ENCODE assay signal across 8 mouse cellular contexts in genomic region chr6:115846640-115847411, GRCm38 (mm10). TPM values are rescaled to one million over a fixed set of nuclear protein-coding genes. Genes with fewer than 3 reads are reported as not detected.
DNase-seq lines count a peak whose midpoint lies in the region; ATAC-seq and TF ChIP-seq lines count a peak whose summit lies in the region.

No protein-coding gene starts in this region.

- H3K27ac ChIP-seq in midbrain, embryonic 14.5 days (replicated peaks; ENCODE audit: low read depth, low read length) = no peak overlapping the region
- no peak overlapping the region for H3K27ac ChIP-seq in midbrain, embryonic 15.5 days
- H3K27ac ChIP-seq in bone marrow macrophage, adult 2 months (ENCODE audit: insufficient read depth, low read depth, low read length) = peak overlapping the region; percentile 67
- 0 out of 2 replicates have a peak overlapping the region, but pooled peaks have one; percentile 3 for H3K27ac ChIP-seq in hindbrain, embryonic 15.5 days (replicated peaks)
- H3K27ac ChIP-seq in left cerebral cortex, adult 2 months = no peak overlapping the region; the same call in 1 of the 2 replicates

- no peak overlapping the region for H3K4me2 ChIP-seq in midbrain, embryonic 14.5 days (ENCODE audit: low read length)
- H3K4me2 ChIP-seq in midbrain, embryonic 15.5 days = no peak overlapping the region
- H3K4me2 ChIP-seq in hindbrain, embryonic 15.5 days = no peak overlapping the region

- no peak overlapping the region for H3K4me3 ChIP-seq in midbrain, embryonic 14.5 days (replicated peaks; ENCODE audit: low read depth, low read length)
- no peak overlapping the region for H3K4me3 ChIP-seq in midbrain, embryonic 15.5 days
- no peak overlapping the region for H3K4me3 ChIP-seq in bone marrow macrophage, adult 2 months (ENCODE audit: insufficient read depth, low read length)
- H3K4me3 ChIP-seq in hindbrain, embryonic 15.5 days = no peak overlapping the region
- no peak overlapping the region for H3K4me3 ChIP-seq in left cerebral cortex, adult 2 months

- DNase-seq in midbrain, embryonic 14.5 days = peak; percentile 68
- peak; percentile 54 to 62 for DNase-seq in left cerebral cortex, adult 2 months (ENCODE audit: extremely low spot score in 1 of 2, low spot score in 2 of 2)
- peak; percentile 50 for DNase-seq in telencephalon, adult 2 months (ENCODE audit: low read depth, low spot score)

- H3K36me3 ChIP-seq in midbrain, embryonic 14.5 days (ENCODE audit: control insufficient read depth, insufficient read depth, low read length) = peaks cover 28% of the 10 kb centered on the region; the same call in 1 of the 2 replicates
- peaks cover 5% of the 10 kb centered on the region; the same call in 1 of the 2 replicates for H3K36me3 ChIP-seq in midbrain, embryonic 15.5 days (replicated peaks)
- peaks cover 13% of the 10 kb centered on the region for H3K36me3 ChIP-seq in hindbrain, embryonic 15.5 days

- intact Hi-C loops in left cerebral cortex, adult 2 months (cut with DNase I) = no loop called here

- H3K27me3 ChIP-seq in midbrain, embryonic 14.5 days (ENCODE audit: control insufficient read depth, insufficient read depth, low read length) = no peaks in the 10 kb centered on the region
- H3K27me3 ChIP-seq in midbrain, embryonic 15.5 days (replicated peaks) = no peaks in the 10 kb centered on the region
- no peaks in the 10 kb centered on the region for H3K27me3 ChIP-seq in hindbrain, embryonic 15.5 days

- ATAC-seq in midbrain, embryonic 14.5 days (ENCODE audit: low FRiP score, low TSS enrichment) = no peak
- ATAC-seq in midbrain, embryonic 15.5 days (replicated peaks) = no peak
- peak; percentile 69 for ATAC-seq in erythroid progenitor cell, adult 5-6 weeks (replicated peaks; ENCODE audit: low FRiP score, poor library complexity, severe bottlenecking)
- ATAC-seq in hindbrain, embryonic 15.5 days (ENCODE audit: low FRiP score, low read depth) = no peak
- peak; percentile 97 for ATAC-seq in megakaryocyte progenitor cell, adult 5-6 weeks (replicated peaks; ENCODE audit: poor library complexity)

- peak; percentile 73 for TF ChIP-seq CTCF in bone marrow macrophage, adult 2 months (IDR thresholded peaks at IDR 0.05; ENCODE audit: low read depth, low read length)
- peak; percentile 74 for TF ChIP-seq CTCF in left cerebral cortex, adult 2 months (IDR thresholded peaks at IDR 0.05)

- no peak for TF ChIP-seq POLR2A in bone marrow macrophage, adult 2 months (IDR thresholded peaks at IDR 0.05; ENCODE audit: borderline replicate concordance, low read depth, low read length)

- H3K9ac ChIP-seq in midbrain, embryonic 14.5 days (replicated peaks; ENCODE audit: low read length) = no peak overlapping the region
- no peak overlapping the region for H3K9ac ChIP-seq in midbrain, embryonic 15.5 days
- no peak overlapping the region for H3K9ac ChIP-seq in hindbrain, embryonic 15.5 days

- no peaks in the 10 kb centered on the region for H3K4me1 ChIP-seq in midbrain, embryonic 14.5 days (ENCODE audit: control insufficient read depth, insufficient read depth, low read length)
- H3K4me1 ChIP-seq in midbrain, embryonic 15.5 days = peaks cover 2% of the 10 kb centered on the region
- H3K4me1 ChIP-seq in bone marrow macrophage, adult 2 months (ENCODE audit: control insufficient read depth, insufficient read depth, low read length) = peaks cover 3% of the 10 kb centered on the region; the same call in 1 of the 2 replicates
- peaks cover 2% of the 10 kb centered on the region; the same call in 1 of the 2 replicates for H3K4me1 ChIP-seq in hindbrain, embryonic 15.5 days (replicated peaks)

- no peaks in the 10 kb centered on the region for H3K9me3 ChIP-seq in midbrain, embryonic 14.5 days (ENCODE audit: control insufficient read depth, low read length)
- no peaks in the 10 kb centered on the region for H3K9me3 ChIP-seq in midbrain, embryonic 15.5 days
- H3K9me3 ChIP-seq in hindbrain, embryonic 15.5 days = no peaks in the 10 kb centered on the region

- 62% methylated on average over 5 of the region's 8 CpGs for WGBS in midbrain, embryonic 14.5 days
- WGBS in midbrain, embryonic 15.5 days = 42% methylated on average over 8 of the region's 8 CpGs
- 39% methylated on average over 8 of the region's 8 CpGs for WGBS in hindbrain, embryonic 15.5 days

RNA-seq across cellular contexts. Expression of gene Mbd4, which starts 6.3 kb away (rescaled TPM):
- polyA plus RNA-seq in midbrain, embryonic 14.5 days (2014; fragmentation: Nextera tagmentation; extraction: Ambion mirVana) = 5.3 and 10.2 TPM in 2 replicates
- 9.4 and 11.7 TPM in 2 replicates for polyA plus RNA-seq in midbrain, embryonic 15.5 days (2015; fragmentation: Nextera tagmentation; extraction: Ambion mirVana)
- 12.0 and 13.8 TPM in 2 replicates for polyA plus RNA-seq in bone marrow macrophage, adult 2 months (2012; ENCODE audit: insufficient read depth, insufficient read length, missing spikeins)
- 7.5 and 9.7 TPM in 2 replicates for total RNA-seq in erythroid progenitor cell, adult 5-6 weeks (2015; ENCODE audit: low replicate concordance)
- 14.8 and 22.6 TPM in 2 replicates for total RNA-seq in erythroid progenitor cell, adult 5-6 weeks (2017; ENCODE audit: low replicate concordance)
- 8.8 and 10.9 TPM in 2 replicates for polyA plus RNA-seq in hindbrain, embryonic 15.5 days (2015; fragmentation: Nextera tagmentation; extraction: Ambion mirVana)
- 1 to 10 TPM; 8.5 TPM for total RNA-seq in left cerebral cortex, adult 2 months (2021)
- total RNA-seq in megakaryocyte progenitor cell, adult 5-6 weeks (2015) = 10.4 and 12.3 TPM in 2 replicates
- 19.7 and 25.9 TPM in 2 replicates for total RNA-seq in megakaryocyte progenitor cell, adult 5-6 weeks (2017)

RNA-seq across cellular contexts. Expression of gene Ift122, which starts 6.4 kb away (rescaled TPM):
- polyA plus RNA-seq in midbrain, embryonic 14.5 days (2014; fragmentation: Nextera tagmentation; extraction: Ambion mirVana) = 19.1 and 28.1 TPM in 2 replicates
- 33.1 and 34.4 TPM in 2 replicates for polyA plus RNA-seq in midbrain, embryonic 15.5 days (2015; fragmentation: Nextera tagmentation; extraction: Ambion mirVana)
- 6.0 and 9.3 TPM in 2 replicates for polyA plus RNA-seq in bone marrow macrophage, adult 2 months (2012; ENCODE audit: insufficient read depth, insufficient read length, missing spikeins)
- not detected in 2 replicates for total RNA-seq in erythroid progenitor cell, adult 5-6 weeks (2015; ENCODE audit: low replicate concordance)
- total RNA-seq in erythroid progenitor cell, adult 5-6 weeks (2017; ENCODE audit: low replicate concordance) = 0.38 and 1.9 TPM in 2 replicates
- polyA plus RNA-seq in hindbrain, embryonic 15.5 days (2015; fragmentation: Nextera tagmentation; extraction: Ambion mirVana) = 28.9 and 31.5 TPM in 2 replicates
- 10 to 100 TPM; 31.1 to 32.7 TPM for total RNA-seq in left cerebral cortex, adult 2 months (2021)
- total RNA-seq in megakaryocyte progenitor cell, adult 5-6 weeks (2015) = 1.7 and 1.8 TPM in 2 replicates
- 3.2 and 3.9 TPM in 2 replicates for total RNA-seq in megakaryocyte progenitor cell, adult 5-6 weeks (2017)

RNA-seq across cellular contexts. Expression of gene Efcab12, which starts 8.6 kb away (rescaled TPM):
- 2.5 and 3.2 TPM in 2 replicates for polyA plus RNA-seq in midbrain, embryonic 14.5 days (2014; fragmentation: Nextera tagmentation; extraction: Ambion mirVana)
- 2.7 and 2.8 TPM in 2 replicates for polyA plus RNA-seq in midbrain, embryonic 15.5 days (2015; fragmentation: Nextera tagmentation; extraction: Ambion mirVana)
- polyA plus RNA-seq in bone marrow macrophage, adult 2 months (2012; ENCODE audit: insufficient read depth, insufficient read length, missing spikeins) = 0.31 and 0.32 TPM in 2 replicates
- total RNA-seq in erythroid progenitor cell, adult 5-6 weeks (2015; ENCODE audit: low replicate concordance) = not detected in 2 replicates
- total RNA-seq in erythroid progenitor cell, adult 5-6 weeks (2017; ENCODE audit: low replicate concordance) = not detected in 2 replicates
- polyA plus RNA-seq in hindbrain, embryonic 15.5 days (2015; fragmentation: Nextera tagmentation; extraction: Ambion mirVana) = 2.6 and 2.9 TPM in 2 replicates
- 1 to 10 TPM; 5.4 to 6.1 TPM for total RNA-seq in left cerebral cortex, adult 2 months (2021)
- total RNA-seq in megakaryocyte progenitor cell, adult 5-6 weeks (2015) = 0.20 TPM in 2 replicates
- total RNA-seq in megakaryocyte progenitor cell, adult 5-6 weeks (2017) = 0.42 TPM in 1 of 2 replicates, not detected in the other

RNA-seq across cellular contexts. Expression of gene Rpl32, which starts 38.3 kb away (rescaled TPM):
- polyA plus RNA-seq in midbrain, embryonic 14.5 days (2014; fragmentation: Nextera tagmentation; extraction: Ambion mirVana) = 1,221 and 1,292 TPM in 2 replicates
- polyA plus RNA-seq in midbrain, embryonic 15.5 days (2015; fragmentation: Nextera tagmentation; extraction: Ambion mirVana) = 881 and 890 TPM in 2 replicates
- polyA plus RNA-seq in bone marrow macrophage, adult 2 months (2012; ENCODE audit: insufficient read depth, insufficient read length, missing spikeins) = 2,269 and 2,339 TPM in 2 replicates
- total RNA-seq in erythroid progenitor cell, adult 5-6 weeks (2015; ENCODE audit: low replicate concordance) = 1,002 and 1,130 TPM in 2 replicates
- total RNA-seq in erythroid progenitor cell, adult 5-6 weeks (2017; ENCODE audit: low replicate concordance) = 642 and 693 TPM in 2 replicates
- polyA plus RNA-seq in hindbrain, embryonic 15.5 days (2015; fragmentation: Nextera tagmentation; extraction: Ambion mirVana) = 948 and 1,117 TPM in 2 replicates
- 100 to 1,000 TPM; 429 to 479 TPM for total RNA-seq in left cerebral cortex, adult 2 months (2021)
- 4,905 and 5,125 TPM in 2 replicates for total RNA-seq in megakaryocyte progenitor cell, adult 5-6 weeks (2015)
- total RNA-seq in megakaryocyte progenitor cell, adult 5-6 weeks (2017) = 5,456 and 6,333 TPM in 2 replicates

Comparison
In these comparisons a context has a peak if more than half of its experiments do, and no peak if none do; other contexts are left out.
1. ATAC-seq: peak in erythroid progenitor cell, adult 5-6 weeks (single experiment) and megakaryocyte progenitor cell, adult 5-6 weeks (single experiment); none in midbrain, embryonic 14.5 days (single experiment), midbrain, embryonic 15.5 days (single experiment) and hindbrain, embryonic 15.5 days (single experiment).
2. H3K27ac ChIP-seq: peak in bone marrow macrophage, adult 2 months (single experiment) and hindbrain, embryonic 15.5 days (single experiment); none in midbrain, embryonic 14.5 days (single experiment), midbrain, embryonic 15.5 days (single experiment) and left cerebral cortex, adult 2 months (single experiment).
3. Peak in every context shown above with its lines, with median percentiles within 50 percentile points of each other: DNase-seq.